Mouse (Mus musculus) ES-Bruce4 (cell line): ENCODE data around the gene Tmod2.

Experiments used
- CTCF ChIP-seq: IDR thresholded peaks from one replicate; pipeline ENCODE4 v1.8.1; 2011; ENCODE audit warnings: low read depth, low read length
- POLR2A ChIP-seq: IDR thresholded peaks from one replicate; pipeline ENCODE4 v1.8.1; 2011; ENCODE audit warnings: low read length; ENCODE audit not compliant: insufficient read depth

GRCm38 (mm10) chr9:75536422-75536821 lies 74.7 kb downstream of the Tmod2 start:
- TF ChIP-seq POLR2A (no peak), CTCF (no peak)
